8 mouse cellular contexts compared by ENCODE assay signal in the genomic region with DNA sequence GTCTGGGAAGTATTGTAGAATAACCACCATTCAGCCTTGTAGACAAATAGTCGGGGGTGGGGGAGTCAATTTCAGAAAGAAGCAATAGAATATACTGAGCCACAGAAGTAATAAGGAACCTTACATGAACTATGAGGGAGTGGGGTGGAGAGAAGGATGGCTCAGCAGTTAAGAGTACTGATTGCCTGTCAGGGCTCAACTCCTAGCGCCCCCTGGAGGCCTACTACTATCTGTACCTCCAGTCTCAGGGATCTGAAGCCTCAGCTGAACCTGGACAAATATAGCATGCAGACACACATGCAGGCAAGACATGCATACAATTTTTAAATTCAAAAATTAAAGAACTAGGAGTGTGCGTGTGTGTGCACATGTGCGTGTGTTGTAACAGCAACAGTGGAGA.
A peak's percentile ranks its signal among the peaks of the same experiment; 100 is the strongest.
DNase-seq lines count a peak whose midpoint lies in the region; ATAC-seq and TF ChIP-seq lines count a peak whose summit lies in the region.

No protein-coding gene starts in this region.

- intact Hi-C loops in gastrocnemius, postnatal 14 days (cut with DNase I; ENCODE audit: low total_unique reads), result loop anchor here (5.0 kb wide), 1 partner anchor 132 kb away; no protein-coding TSS in a partner anchor
- intact Hi-C loops in left cerebral cortex, postnatal 4 days (cut with DNase I), result loop anchor here (10.0 kb wide), 1 partner anchor 565 kb away; a partner anchor contains a TSS

- H3K4me2 ChIP-seq in heart, embryonic 12.5 days, result no peak overlapping the region

- TF ChIP-seq EP300 in MEL (IDR thresholded peaks at IDR 0.05; ENCODE audit: low read depth in 1 of 2, low read length in 2 of 2), result no peak

- no peaks in the 10 kb centered on the region for H3K27me3 ChIP-seq in MEL (ENCODE audit: control insufficient read depth in 1 of 2, insufficient read depth in 2 of 2, low read length in 2 of 2)
- no peaks in the 10 kb centered on the region for H3K27me3 ChIP-seq in heart, embryonic 12.5 days (replicated peaks)

- H3K4me3 ChIP-seq in MEL (ENCODE audit: control insufficient read depth in 1 of 2, insufficient read depth in 1 of 2, low read depth in 2 of 2, low read length in 2 of 2), result no peak overlapping the region
- H3K4me3 ChIP-seq in heart, embryonic 12.5 days, result no peak overlapping the region

- H3K9me3 ChIP-seq in MEL (replicated peaks; ENCODE audit: insufficient read depth, low read length), result no peaks in the 10 kb centered on the region
- no peaks in the 10 kb centered on the region for H3K9me3 ChIP-seq in heart, embryonic 12.5 days (replicated peaks)

- TF ChIP-seq CTCF in MEL (IDR thresholded peaks at IDR 0.05 in 2 of 3, conservative IDR thresholded peaks at IDR 0.05 in 1 of 3; ENCODE audit: control insufficient read depth in 1 of 3, insufficient read depth in 1 of 3, low read depth in 2 of 3, low read length in 3 of 3, poor library complexity in 1 of 3, severe bottlenecking in 1 of 3), result peak in 2 of 3 experiments; percentile 59 to 68; a peak in 5 of 6 replicates

- no peak for ATAC-seq in heart, embryonic 12.5 days (ENCODE audit: insufficient number of reproducible peaks, low FRiP score)

- TF ChIP-seq RAD21 in MEL (IDR thresholded peaks at IDR 0.05; ENCODE audit: low read depth, low read length), result peak; percentile 22

- TF ChIP-seq POLR2A in MEL (IDR thresholded peaks at IDR 0.05; ENCODE audit: control insufficient read depth in 1 of 2, insufficient read depth in 1 of 2, low read depth in 1 of 2, low read length in 2 of 2, poor library complexity in 1 of 2), result no peak

- no peak overlapping the region for H3K27ac ChIP-seq in MEL (ENCODE audit: control insufficient read depth, low read depth, low read length)
- no peak overlapping the region for H3K27ac ChIP-seq in heart, embryonic 12.5 days (ENCODE audit: poor library complexity, severe bottlenecking)

- H3K79me2 ChIP-seq in MEL (ENCODE audit: control insufficient read depth, insufficient read depth, low read length, poor library complexity), result no peaks in the 10 kb centered on the region

- no peaks in the 10 kb centered on the region for H3K36me3 ChIP-seq in MEL (ENCODE audit: control insufficient read depth in 1 of 2, insufficient read depth in 2 of 2, low read length in 2 of 2)
- no peaks in the 10 kb centered on the region for H3K36me3 ChIP-seq in heart, embryonic 12.5 days

- no peaks in the 10 kb centered on the region for H3K4me1 ChIP-seq in MEL (ENCODE audit: control insufficient read depth in 1 of 2, insufficient read depth in 2 of 2, low read length in 2 of 2)
- H3K4me1 ChIP-seq in heart, embryonic 12.5 days (replicated peaks), result no peaks in the 10 kb centered on the region

- WGBS in heart, embryonic 12.5 days, result 40% methylated on average over 4 of the region's 4 CpGs

- no peak overlapping the region for H3K9ac ChIP-seq in MEL (ENCODE audit: control insufficient read depth, low read depth, low read length, poor library complexity, severe bottlenecking)
- H3K9ac ChIP-seq in heart, embryonic 12.5 days, result no peak overlapping the region

- DNase-seq in layer of hippocampus, adult 11-12 months (ENCODE audit: low spot score), result peak; percentile 39
- no peak for DNase-seq in layer of hippocampus, adult 9-10 months (ENCODE audit: low spot score)
- peak; percentile 50 for DNase-seq in MEL (ENCODE audit: low read depth, low spot score)
- peak; percentile 74 for DNase-seq in brain, adult 2 months (ENCODE audit: low read depth, low spot score)
- DNase-seq in gastrocnemius, postnatal 14 days, result peak; percentile 42
- DNase-seq in left cerebral cortex, postnatal 4 days, result peak; percentile 72
- peak; percentile 11 for DNase-seq in retina, postnatal 7 days (ENCODE audit: low read depth, low spot score)

TF ChIP-seq in MEL, 35 proteins besides CTCF, POLR2A, EP300 and RAD21:
- TF ChIP-seq CHD1 (IDR thresholded peaks at IDR 0.05; ENCODE audit: low read depth, low read length) (no peak), SMC3 (IDR thresholded peaks at IDR 0.05; ENCODE audit: low read depth, low read length) (peak; percentile 50)
